Mouse (Mus musculus): ENCODE measurements around the gene Pim1. TPM values are rescaled to one million over a fixed set of nuclear protein-coding genes. Genes with fewer than 3 reads are reported as not detected.
"Not testable (repeated sequence)": the region's sequence is repeated elsewhere in the genome, so short reads cannot be mapped to it uniquely, and the experiment has no call there.

Pim1 gene
- total RNA-seq, 2 experiments from 2014 or later, result 3.5 to 4.0 TPM

GRCm38 (mm10) chr17:29514435-29514834 is 23.9 kb downstream of the Pim1 start:
- DNase-seq (ENCODE audit: low spot score in 2 of 2), result peak; percentile 91 to 92

GRCm38 (mm10) chr17:29518665-29519064 is 28.1 kb downstream of the Pim1 start:
- DNase-seq (ENCODE audit: low spot score in 2 of 2), result not testable (repeated sequence)

- no peak for DNase-seq (ENCODE audit: low spot score in 2 of 2)
Measured at GRCm38 (mm10) chr17:29519731-29520130, 29.2 kb downstream of the Pim1 start.

GRCm38 (mm10) chr17:29525613-29526012 is 35.1 kb downstream of the Pim1 start:
- DNase-seq (ENCODE audit: low spot score in 2 of 2), result no peak

GRCm38 (mm10) chr17:29528568-29529187 is 38.1 kb downstream of the Pim1 start:
- DNase-seq (ENCODE audit: low spot score in 2 of 2), result no peak

- DNase-seq (ENCODE audit: low spot score in 2 of 2), result no peak
Measured at GRCm38 (mm10) chr17:29530508-29530907, 40.0 kb downstream of the Pim1 start.

- DNase-seq (ENCODE audit: low spot score in 2 of 2), result no peak
Measured at GRCm38 (mm10) chr17:29531278-29531677, 40.7 kb downstream of the Pim1 start.

GRCm38 (mm10) chr17:29531757-29532384 is 41.3 kb downstream of the Pim1 start:
- no peak for DNase-seq (ENCODE audit: low spot score in 2 of 2)

GRCm38 (mm10) chr17:29533866-29534265 is 43.3 kb downstream of the Pim1 start:
- no peak for DNase-seq (ENCODE audit: low spot score in 2 of 2)

- DNase-seq (ENCODE audit: low spot score in 2 of 2), result no peak
Measured at GRCm38 (mm10) chr17:29540426-29540825, 49.9 kb downstream of the Pim1 start.

GRCm38 (mm10) chr17:29541419-29541818 is 50.9 kb downstream of the Pim1 start:
- peak; percentile 19 to 24 for DNase-seq (ENCODE audit: low spot score in 2 of 2)

GRCm38 (mm10) chr17:29542831-29543690 is 52.5 kb downstream of the Pim1 start:
- DNase-seq (ENCODE audit: low spot score in 2 of 2), result peak; percentile 35 to 43

GRCm38 (mm10) chr17:29544064-29544463 is 53.5 kb downstream of the Pim1 start:
- DNase-seq (ENCODE audit: low spot score in 2 of 2), result no peak

- no peak for DNase-seq (ENCODE audit: low spot score in 2 of 2)
Measured at GRCm38 (mm10) chr17:29545241-29545640, 54.7 kb downstream of the Pim1 start.

Other genes starting within 250 kb of the Pim1 start
- gene Ppil1, start 226.6 kb upstream of the Pim1 start, total RNA-seq (2021), result 10 to 100 TPM; 20.9 to 21.8 TPM
- 100 to 1,000 TPM in 1 of 2 experiments, 10 to 100 TPM in 1; 86.0 to 106 TPM for gene BC004004, start 222.0 kb upstream of the Pim1 start, total RNA-seq (2021)
- gene Pi16, start 173.1 kb upstream of the Pim1 start, total RNA-seq (2021), result 1 to 10 TPM; 1.7 to 2.1 TPM
- 100 to 1,000 TPM; 505 to 511 TPM for gene Mtch1, start 142.8 kb upstream of the Pim1 start, total RNA-seq (2021)
- gene Fgd2, start 129.8 kb upstream of the Pim1 start, total RNA-seq (2021), result 10 to 100 TPM in 1 of 2 experiments, 1 to 10 TPM in 1; 7.8 to 13.0 TPM
- gene Gm17657, start 58.9 kb downstream of the Pim1 start, total RNA-seq (2021), result not detected
- 10 to 100 TPM; 40.1 to 46.0 TPM for gene Tbc1d22b, start 59.0 kb downstream of the Pim1 start, total RNA-seq (2021)
- not detected for gene Tmem217, start 61.6 kb downstream of the Pim1 start, total RNA-seq (2021)
- gene Rnf8, start 124.0 kb downstream of the Pim1 start, total RNA-seq (2021), result 10 to 100 TPM; 46.1 to 49.9 TPM
- gene Gm28043, start 124.1 kb downstream of the Pim1 start, total RNA-seq (2021), result 1 to 10 TPM; 3.1 to 6.1 TPM
- 10 to 100 TPM; 86.9 to 93.1 TPM for gene Cmtr1, start 169.8 kb downstream of the Pim1 start, total RNA-seq (2021)
- gene Ccdc167, start 226.3 kb downstream of the Pim1 start, total RNA-seq (2021), result 10 to 100 TPM; 15.3 to 20.1 TPM

All from layer of hippocampus, postnatal 10 days (tissue).